Mouse (Mus musculus) lung, embryonic 15.5 days (tissue): ENCODE results near the gene Saa3. TPM values are rescaled to one million over a fixed set of nuclear protein-coding genes. Genes with fewer than 3 reads are reported as not detected.
A peak's percentile ranks its signal among the peaks of the same experiment; 100 is the strongest.
"Not testable (repeated sequence)": the region's sequence is repeated elsewhere in the genome, so short reads cannot be mapped to it uniquely, and the experiment has no call there.

ENCODE experiments used
- ATAC-seq: fragments of 200-750 bp; cut with Nextera tagmentation; 2 replicates; pipeline ENCODE4 v1.8.0; 2017; ENCODE audit warnings: moderate number of reproducible peaks, borderline replicate concordance; ENCODE audit not compliant: low FRiP score, low TSS enrichment; ENCODE audit errors: extremely low read depth
- H3K27ac ChIP-seq: fragments of 300-500 bp; sonication (generic); 2 replicates; pipeline ENCODE4 v1.5.1; 2015; ENCODE audit warnings: moderate library complexity, mild to moderate bottlenecking, inconsistent platforms
- H3K27me3 ChIP-seq: fragments of 300-500 bp; sonication (generic); 2 replicates; pipeline ENCODE4 v1.6.1; 2015; ENCODE audit warnings: inconsistent platforms
- H3K36me3 ChIP-seq: fragments of 300-500 bp; sonication (generic); 2 replicates; pipeline ENCODE4 v1.6.1; 2015; ENCODE audit warnings: inconsistent platforms
- H3K4me1 ChIP-seq: fragments of 300-500 bp; sonication (generic); 2 replicates; pipeline ENCODE4 v1.6.1; 2015; ENCODE audit warnings: inconsistent platforms
- H3K4me2 ChIP-seq: fragments of 300-500 bp; sonication (generic); 2 replicates; pipeline ENCODE4 v1.6.1; 2015; ENCODE audit warnings: inconsistent platforms, mild to moderate bottlenecking, moderate library complexity
- H3K4me3 ChIP-seq: fragments of 300-500 bp; sonication (generic); 2 replicates; pipeline ENCODE4 v1.5.1; 2015; ENCODE audit warnings: mild to moderate bottlenecking, inconsistent platforms
- H3K9ac ChIP-seq: fragments of 300-500 bp; sonication (generic); 2 replicates; pipeline ENCODE4 v1.6.1; 2015; ENCODE audit warnings: inconsistent platforms
- H3K9me3 ChIP-seq: fragments of 300-500 bp; sonication (generic); 2 replicates; pipeline ENCODE4 v1.6.1; 2016; ENCODE audit warnings: inconsistent platforms
- WGBS: fragments of 180-500 bp; shearing (Covaris S2); methylation state at CpG from one replicate; pipeline ENCODE4 v1.1.7; 2015; 5-methylcytosine and 5-hydroxymethylcytosine counted together
- polyA plus RNA-seq: library from polyadenylated mRNA; unstranded; fragments of >200 nt; fragmentation: Nextera tagmentation; extraction: Ambion mirVana; gene quantifications from 2 replicates; pipeline ENCODE4 v1.2.1, GENCODE M21; 2015

Gene Saa3
- polyA plus RNA-seq, 1 experiment from 2014 or later, result 0.40 TPM

DNA sequence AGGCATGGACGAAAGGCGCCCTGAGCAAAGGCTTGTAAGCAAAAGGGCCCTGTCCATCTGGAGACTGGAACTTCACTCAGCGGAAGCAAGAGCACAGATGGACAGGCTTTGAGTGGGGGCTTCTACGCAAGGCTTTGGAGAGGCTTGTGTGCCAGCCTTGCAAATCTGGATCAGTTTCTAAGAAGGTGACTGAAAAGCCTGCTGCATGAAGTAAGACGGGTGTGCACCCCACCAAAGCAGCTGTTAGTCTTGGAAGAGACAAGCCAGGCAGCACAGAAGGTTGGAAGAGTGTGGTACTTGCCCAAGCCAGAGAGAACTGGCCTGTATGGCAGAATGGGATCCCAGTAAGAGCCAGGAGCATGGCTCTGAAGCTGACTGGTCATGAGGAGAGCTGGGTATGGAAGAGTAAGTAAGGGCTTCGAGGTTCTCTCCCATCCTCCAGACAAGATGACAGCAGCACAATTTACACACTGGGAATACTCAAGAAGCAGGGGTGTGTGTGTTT lies 14.9 kb downstream of the Saa3 start:
- Histone ChIP-seq H3K27me3 (no peaks in the 10 kb centered on the region), H3K27ac (no peak overlapping the region), H3K4me3 (no peak overlapping the region), H3K36me3 (peaks cover 86% of the 10 kb centered on the region), H3K4me2 (no peak overlapping the region), H3K9me3 (no peaks in the 10 kb centered on the region), H3K9ac (no peak overlapping the region), H3K4me1 (no peaks in the 10 kb centered on the region)
- WGBS, result 93% methylated on average over 6 of the region's 6 CpGs
- no peak for ATAC-seq

DNA sequence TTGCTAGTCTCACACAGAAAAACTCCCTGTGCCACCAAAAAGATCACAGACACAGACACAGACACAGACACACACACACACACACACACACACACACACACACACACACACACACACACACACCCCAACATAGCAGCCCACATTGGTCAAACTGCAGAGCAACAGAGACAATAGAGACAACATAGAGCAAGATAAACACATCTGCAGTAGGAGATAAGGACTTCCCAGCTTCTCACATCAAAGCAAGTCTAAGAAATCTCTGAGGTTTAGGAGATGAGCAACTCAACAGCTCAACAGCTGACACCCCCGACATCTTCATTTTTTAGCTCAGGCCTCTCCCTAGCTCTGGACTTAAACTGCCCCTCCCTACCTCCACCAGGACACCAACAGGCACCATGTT lies 18.7 kb downstream of the Saa3 start:
- Histone ChIP-seq H3K36me3 (peaks cover 68% of the 10 kb centered on the region), H3K4me1 (no peaks in the 10 kb centered on the region), H3K27ac (no peak overlapping the region), H3K9me3 (no peaks in the 10 kb centered on the region), H3K4me2 (no peak overlapping the region), H3K27me3 (no peaks in the 10 kb centered on the region), H3K4me3 (no peak overlapping the region), H3K9ac (no peak overlapping the region)
- WGBS, result 86% methylated on average over 1 of the region's 1 CpGs
- no peak for ATAC-seq

DNA sequence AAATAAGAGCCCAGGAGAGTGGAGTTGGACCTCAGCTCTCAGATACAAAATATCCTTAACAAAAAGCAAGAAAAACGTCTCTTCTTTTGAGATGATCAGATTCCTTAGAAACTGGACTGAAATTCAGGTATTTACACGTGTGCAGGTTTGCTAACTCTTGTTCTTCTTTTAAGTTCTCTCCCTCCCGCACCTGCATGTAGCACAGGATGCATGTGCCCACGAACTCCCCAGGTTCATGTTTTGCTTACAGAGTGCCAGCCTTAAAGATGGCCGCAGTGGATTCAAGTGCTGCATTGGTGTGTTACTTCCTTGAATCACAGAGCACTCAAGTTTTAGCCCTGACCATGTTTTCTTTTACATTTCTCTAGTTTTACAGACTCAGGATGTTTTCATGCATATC lies 28.7 kb downstream of the Saa3 start:
- WGBS, result 82% methylated on average over 5 of the region's 5 CpGs
- no peaks in the 10 kb centered on the region for H3K27me3 ChIP-seq
- no peak overlapping the region for H3K4me2 ChIP-seq
- no peak overlapping the region for H3K27ac ChIP-seq
- ATAC-seq, result no peak
- H3K4me3 ChIP-seq, result no peak overlapping the region
- H3K9me3 ChIP-seq, result no peaks in the 10 kb centered on the region
- H3K36me3 ChIP-seq, result peaks cover 29% of the 10 kb centered on the region
- H3K9ac ChIP-seq, result no peak overlapping the region
- H3K4me1 ChIP-seq, result no peaks in the 10 kb centered on the region

DNA sequence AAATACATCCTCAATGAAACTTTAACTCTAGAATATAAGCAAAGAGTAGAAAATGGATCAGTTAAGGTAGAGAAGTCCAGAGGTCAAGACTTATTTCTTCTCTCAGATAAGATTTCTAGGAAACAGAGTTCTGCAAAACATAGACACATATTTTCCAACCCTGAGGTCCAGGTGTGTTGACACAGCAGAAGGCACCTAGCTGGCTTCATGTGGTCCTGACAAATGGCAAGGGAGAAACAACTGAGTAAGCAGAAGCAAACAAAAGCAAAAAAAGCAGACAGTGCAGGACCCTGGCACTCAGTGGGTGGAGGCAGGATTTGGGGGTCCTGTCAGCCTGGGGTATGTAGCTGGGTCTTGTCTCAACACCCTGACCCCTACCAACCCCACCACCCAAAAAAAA lies 34.8 kb downstream of the Saa3 start:
- no peak overlapping the region for H3K4me2 ChIP-seq
- H3K4me1 ChIP-seq, result no peaks in the 10 kb centered on the region
- H3K27me3 ChIP-seq, result no peaks in the 10 kb centered on the region
- no peaks in the 10 kb centered on the region for H3K36me3 ChIP-seq
- ATAC-seq, result no peak
- H3K9me3 ChIP-seq, result no peaks in the 10 kb centered on the region
- H3K4me3 ChIP-seq, result no peak overlapping the region
- H3K9ac ChIP-seq, result no peak overlapping the region
- H3K27ac ChIP-seq, result no peak overlapping the region

DNA sequence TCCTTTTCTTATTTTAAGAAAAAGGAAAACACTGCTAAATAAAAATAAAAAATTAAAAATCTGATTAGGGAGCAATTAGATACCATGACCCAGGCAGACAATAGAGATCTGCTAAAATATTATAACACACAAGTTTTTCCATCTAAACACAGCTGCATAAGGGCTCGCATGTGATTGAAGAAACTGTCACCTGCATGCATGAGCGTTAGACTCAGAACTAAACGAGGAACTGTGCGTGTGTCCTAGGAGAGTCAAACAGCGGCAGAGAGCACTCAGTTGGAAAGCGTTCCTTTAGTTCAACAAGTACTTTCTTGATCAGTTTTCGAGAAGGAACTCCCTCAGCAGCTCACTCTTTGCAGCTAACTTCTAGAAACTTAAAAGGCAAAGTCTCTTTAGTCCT lies 36.5 kb downstream of the Saa3 start:
- H3K9ac ChIP-seq, H3K9me3 ChIP-seq, ATAC-seq, H3K36me3 ChIP-seq, H3K27ac ChIP-seq, H3K4me1 ChIP-seq, H3K4me2 ChIP-seq, H3K27me3 ChIP-seq, H3K4me3 ChIP-seq: not testable (repeated sequence)
- WGBS, result 67% methylated on average over 7 of the region's 7 CpGs

DNA sequence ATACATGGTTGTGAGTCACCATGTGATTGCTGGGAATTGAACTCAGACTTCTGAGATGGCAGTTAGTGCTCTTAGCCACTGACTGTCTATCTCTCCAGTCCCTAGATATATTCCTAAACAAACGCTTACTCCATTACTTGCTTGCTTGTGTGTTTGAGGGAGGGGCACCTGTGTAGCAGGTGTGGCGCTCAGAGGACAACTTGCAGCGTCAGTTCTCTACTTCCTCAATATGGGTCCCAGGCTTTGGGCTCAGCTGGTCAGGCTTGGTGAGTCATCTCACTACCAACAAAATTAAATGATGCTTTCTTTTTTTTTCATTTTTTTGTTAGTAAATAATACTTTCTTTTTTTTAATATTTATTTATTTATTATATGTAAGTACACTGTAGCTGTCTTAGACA lies 37.1 kb downstream of the Saa3 start:
- Histone ChIP-seq H3K4me3 (no peak overlapping the region), H3K4me1 (no peaks in the 10 kb centered on the region), H3K4me2 (no peak overlapping the region), H3K36me3 (no peaks in the 10 kb centered on the region), H3K27ac (no peak overlapping the region), H3K27me3 (no peaks in the 10 kb centered on the region), H3K9me3 (no peaks in the 10 kb centered on the region), H3K9ac (no peak overlapping the region)
- WGBS, result 86% methylated on average over 3 of the region's 3 CpGs
- no peak for ATAC-seq

DNA sequence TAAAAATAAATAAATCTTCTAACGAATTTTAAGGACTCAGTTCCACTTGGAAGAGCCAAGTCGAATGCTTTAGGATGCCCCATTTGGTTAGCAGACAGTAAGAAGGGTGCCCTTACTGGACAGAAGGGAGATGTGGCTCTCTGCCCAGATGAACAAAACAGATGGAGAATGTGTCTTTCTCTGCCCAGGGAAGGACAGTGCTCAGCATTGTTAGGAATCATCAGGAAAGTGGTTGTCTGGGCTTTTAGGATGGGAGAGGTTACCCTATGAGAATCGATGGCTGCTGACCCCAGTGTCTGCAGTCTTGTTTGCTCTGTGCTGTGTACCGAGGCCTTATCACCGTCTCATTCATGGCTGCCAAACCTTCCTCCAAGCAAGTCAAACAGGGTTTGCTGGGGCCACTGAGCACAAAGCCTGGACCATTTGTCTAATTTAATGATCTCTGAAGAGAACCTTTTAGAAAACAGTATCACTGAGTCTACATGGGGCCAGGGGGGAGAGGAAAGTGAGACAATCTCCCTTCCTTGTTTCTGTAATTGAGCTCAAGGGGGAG lies 38.6 kb downstream of the Saa3 start:
- H3K4me3 ChIP-seq, result no peak overlapping the region
- WGBS, result 37% methylated on average over 5 of the region's 5 CpGs
- no peaks in the 10 kb centered on the region for H3K27me3 ChIP-seq
- no peak overlapping the region for H3K4me2 ChIP-seq
- H3K27ac ChIP-seq, result no peak overlapping the region
- no peak for ATAC-seq
- no peaks in the 10 kb centered on the region for H3K36me3 ChIP-seq
- H3K9ac ChIP-seq, result no peak overlapping the region
- no peaks in the 10 kb centered on the region for H3K9me3 ChIP-seq
- H3K4me1 ChIP-seq, result no peaks in the 10 kb centered on the region; the same call in 1 of the 2 replicates

DNA sequence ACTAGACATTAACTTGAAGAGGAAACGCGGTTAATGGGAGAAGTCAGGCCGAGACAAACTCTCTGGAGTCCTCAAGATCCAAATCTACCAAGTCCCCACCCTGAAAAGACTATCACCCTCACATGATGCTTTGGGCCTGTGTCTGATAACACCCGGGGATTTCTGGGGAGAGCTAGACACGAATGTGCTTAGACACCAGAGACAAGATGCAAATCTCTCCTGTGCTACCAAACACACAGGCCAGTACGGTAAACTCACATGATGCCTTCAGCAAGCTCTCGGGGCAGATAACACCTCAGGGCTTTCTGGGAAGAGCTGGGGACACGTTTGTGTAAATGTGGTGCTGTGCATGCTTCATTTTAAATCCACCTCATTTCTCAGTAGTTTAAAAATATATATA lies 39.6 kb downstream of the Saa3 start:
- Histone ChIP-seq H3K4me1 (no peaks in the 10 kb centered on the region; the same call in 1 of the 2 replicates), H3K4me3 (no peak overlapping the region), H3K9me3 (no peaks in the 10 kb centered on the region), H3K27ac (no peak overlapping the region), H3K4me2 (no peak overlapping the region), H3K9ac (no peak overlapping the region), H3K36me3 (no peaks in the 10 kb centered on the region), H3K27me3 (no peaks in the 10 kb centered on the region)
- WGBS, result 74% methylated on average over 8 of the region's 8 CpGs
- ATAC-seq, result no peak

DNA sequence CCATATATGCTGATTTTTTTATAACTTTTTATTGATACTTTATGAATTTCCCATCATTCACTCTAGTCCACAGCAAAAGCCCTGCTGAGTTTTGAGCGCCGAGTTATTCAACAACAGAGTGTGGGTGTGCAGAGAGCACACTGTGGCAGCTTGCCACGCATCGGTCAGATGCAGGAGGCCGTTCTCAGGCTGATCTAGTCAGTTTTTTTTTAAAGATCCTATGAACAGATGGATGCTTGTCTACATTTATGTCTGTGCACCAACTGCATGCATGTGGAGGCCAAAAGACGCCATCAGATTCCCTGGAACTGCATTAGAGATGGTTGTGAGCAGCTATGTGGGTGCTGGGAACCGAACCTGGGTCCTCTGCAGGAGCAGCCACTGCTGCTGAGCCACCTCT lies 40.4 kb downstream of the Saa3 start:
- no peaks in the 10 kb centered on the region; the same call in 1 of the 2 replicates for H3K4me1 ChIP-seq
- 90% methylated on average over 7 of the region's 7 CpGs for WGBS
- no peak overlapping the region for H3K4me2 ChIP-seq
- H3K9ac ChIP-seq, result no peak overlapping the region
- no peak overlapping the region for H3K4me3 ChIP-seq
- no peak for ATAC-seq
- H3K27me3 ChIP-seq, result no peaks in the 10 kb centered on the region
- H3K36me3 ChIP-seq, result no peaks in the 10 kb centered on the region
- no peak overlapping the region for H3K27ac ChIP-seq
- no peaks in the 10 kb centered on the region for H3K9me3 ChIP-seq

DNA sequence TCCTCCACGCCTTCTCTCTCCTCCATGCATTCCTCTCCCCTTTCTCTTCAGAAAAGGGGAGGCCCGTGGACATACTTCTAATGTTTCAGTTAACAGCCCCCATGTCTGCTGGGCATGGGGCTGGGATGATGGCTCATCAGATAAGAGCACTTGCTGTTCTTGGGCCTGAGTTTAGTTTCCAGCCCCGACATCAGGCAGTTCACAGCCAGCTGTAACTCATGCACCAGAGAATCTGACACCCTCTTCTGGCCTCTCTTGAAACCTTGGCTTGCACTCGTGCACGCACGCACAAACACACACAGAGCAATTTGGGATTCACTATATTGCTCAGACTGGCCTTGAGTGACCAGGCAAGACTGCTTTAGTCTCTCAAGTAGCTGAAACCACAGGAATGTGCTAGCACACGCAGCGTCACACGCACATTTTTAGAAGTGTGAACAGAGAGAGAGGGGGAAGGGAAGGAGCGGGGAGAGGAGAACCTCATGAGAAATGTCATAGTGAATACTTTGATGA lies 43.3 kb downstream of the Saa3 start, which contains the start of gene Tph1:
TSS of gene Tph1 (minus strand) at position 378 of the 513 bp plus-strand sequence.
- peaks cover 19% of the 10 kb centered on the region for H3K27me3 ChIP-seq
- 13% methylated on average over 9 of the region's 10 CpGs for WGBS
- no peak for ATAC-seq
- H3K27ac ChIP-seq, result no peak within 1 kb of the TSS
- H3K4me3 ChIP-seq, result no peak within 1 kb of the TSS
- no peak within 1 kb of the TSS for H3K4me2 ChIP-seq
- H3K4me1 ChIP-seq, result peaks cover 4% of the 10 kb centered on the region; the same call in 1 of the 2 replicates
- H3K36me3 ChIP-seq, result no peaks in the 10 kb centered on the region
- H3K9me3 ChIP-seq, result no peaks in the 10 kb centered on the region
- H3K9ac ChIP-seq, result no peak within 1 kb of the TSS

DNA sequence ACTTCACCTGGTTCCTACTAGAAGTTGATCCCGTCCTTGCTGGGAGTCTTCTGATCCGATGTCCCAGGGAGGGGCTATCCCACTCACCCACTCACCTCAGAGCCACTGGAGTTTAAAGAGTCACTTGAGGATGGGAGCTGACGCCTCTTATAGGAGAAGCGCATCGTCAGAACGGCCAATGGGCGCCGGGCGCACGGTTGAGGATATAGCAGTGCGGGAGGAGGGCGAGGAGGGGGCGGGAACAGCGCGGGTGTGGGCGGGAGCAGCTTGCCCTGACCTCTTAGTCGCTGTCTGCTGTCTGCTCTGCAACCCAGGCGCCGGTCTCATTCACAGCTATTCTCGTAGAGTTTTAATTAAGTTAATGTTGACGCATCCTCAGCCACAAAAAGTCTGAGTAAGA lies 48.2 kb downstream of the Saa3 start:
- no peak; the same call in 1 of the 2 replicates for ATAC-seq
- peaks cover 27% of the 10 kb centered on the region for H3K27me3 ChIP-seq
- H3K36me3 ChIP-seq, result no peaks in the 10 kb centered on the region
- no peak overlapping the region for H3K27ac ChIP-seq
- H3K9ac ChIP-seq, result no peak overlapping the region
- H3K4me3 ChIP-seq, result no peak overlapping the region
- peak overlapping the region; percentile 25; the same call in 1 of the 2 replicates for H3K4me2 ChIP-seq
- WGBS, result 2% methylated on average over 21 of the region's 21 CpGs
- H3K4me1 ChIP-seq, result peaks cover 7% of the 10 kb centered on the region; the same call in 1 of the 2 replicates
- no peaks in the 10 kb centered on the region for H3K9me3 ChIP-seq

DNA sequence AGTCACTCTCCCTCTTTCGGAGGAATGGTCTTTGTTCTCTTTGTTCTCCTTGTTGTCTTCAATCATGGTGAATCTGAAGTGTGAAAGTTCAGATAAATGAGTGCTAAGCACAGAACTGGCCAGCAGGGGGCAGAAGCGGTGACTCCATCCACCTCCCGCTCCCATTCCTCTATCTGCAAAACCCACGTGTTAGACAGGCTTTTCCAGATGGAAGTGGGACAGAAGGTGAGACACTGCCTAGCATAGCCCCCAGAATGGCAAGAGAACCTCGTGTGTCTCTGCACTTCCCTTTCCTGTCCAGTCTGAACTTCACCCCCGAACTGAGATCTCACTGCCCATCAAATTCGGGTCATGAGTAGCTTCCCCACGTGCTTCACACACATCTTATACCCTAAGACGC lies 50.3 kb downstream of the Saa3 start:
- H3K4me3 ChIP-seq, result no peak overlapping the region
- peaks cover 7% of the 10 kb centered on the region; the same call in 1 of the 2 replicates for H3K4me1 ChIP-seq
- ATAC-seq, result no peak
- no peak overlapping the region for H3K4me2 ChIP-seq
- no peaks in the 10 kb centered on the region for H3K36me3 ChIP-seq
- 34% methylated on average over 9 of the region's 9 CpGs for WGBS
- peaks cover 34% of the 10 kb centered on the region for H3K27me3 ChIP-seq
- H3K9ac ChIP-seq, result no peak overlapping the region
- no peaks in the 10 kb centered on the region for H3K9me3 ChIP-seq
- no peak overlapping the region for H3K27ac ChIP-seq
